Mouse (Mus musculus) cortical plate, adult 2 months (tissue): ENCODE results near the gene Gins2.

ENCODE experiments used
- CTCF ChIP-seq: fragments of 200-500 bp; IDR thresholded peaks from 2 replicates; pipeline ENCODE4 v1.5.1; 2011; ENCODE audit warnings: mild to moderate bottlenecking, control low read depth, low read length; ENCODE audit not compliant: insufficient read depth; ENCODE audit errors: extremely low read depth
- POLR2A ChIP-seq: fragments of 200-500 bp; IDR thresholded peaks from 2 replicates; pipeline ENCODE4 v1.6.1; 2011; ENCODE audit warnings: mild to moderate bottlenecking, low read length, control low read depth; ENCODE audit not compliant: insufficient read depth; ENCODE audit errors: extremely low read depth

GRCm38 (mm10) chr8:120566681-120567080, 22.4 kb downstream of the Gins2 start:
- TF ChIP-seq CTCF (no peak), POLR2A (no peak)
